Mouse (Mus musculus) CH12.LX (cell line): ENCODE data around the gene Cry2. TPM values are rescaled to one million over a fixed set of nuclear protein-coding genes. Genes with fewer than 3 reads are reported as not detected.

Experiments
- DNase-seq: peaks from one replicate; pipeline ENCODE4 v3.0.0-alpha.2; 2013; ENCODE audit errors: extremely low read depth
- H3K27ac ChIP-seq: 2 replicates; pipeline ENCODE4 v1.5.1; 2012; ENCODE audit warnings: low read depth, mild to moderate bottlenecking, control low read depth, moderate library complexity; ENCODE audit not compliant: insufficient read depth
- H3K27me3 ChIP-seq: replicated peaks from 2 replicates; pipeline ENCODE3; 2012; ENCODE audit warnings: inconsistent platforms
- H3K36me3 ChIP-seq, 2 experiments: replicated peaks in 1 of 2; 2 replicates each; pipeline versions ENCODE3 to v1.6.1; 2012; ENCODE audit warnings: inconsistent platforms in 1 of 2, low read length in 1 of 2, mild to moderate bottlenecking in 1 of 2, mixed read lengths in 1 of 2, moderate library complexity in 1 of 2; ENCODE audit not compliant: control insufficient read depth in 1 of 2, insufficient read depth in 1 of 2
- H3K4me1 ChIP-seq, 2 experiments: 2 replicates each; pipeline ENCODE4 v1.6.1; 2012; ENCODE audit warnings: inconsistent platforms in 1 of 2, moderate library complexity in 1 of 2; ENCODE audit not compliant: insufficient read depth in 2 of 2, control insufficient read depth in 1 of 2
- H3K4me2 ChIP-seq: 2 replicates; pipeline ENCODE4 v1.6.1; 2012; ENCODE audit warnings: low read depth, mild to moderate bottlenecking, control low read depth; ENCODE audit not compliant: poor library complexity, insufficient read depth, severe bottlenecking
- H3K4me3 ChIP-seq, 3 experiments: fragments of 150-350 bp in 1 of 3; sonication (generic) in 1 of 3; replicated peaks in 1 of 3; 2 replicates each; pipeline versions ENCODE3 to v1.5.1; 2011 to 2012; ENCODE audit warnings: low read depth in 2 of 3, low read length in 2 of 3, mild to moderate bottlenecking in 2 of 3, moderate library complexity in 2 of 3, control low read depth in 1 of 3, improper control_type of control experiment in 1 of 3, inconsistent platforms in 1 of 3, mixed read lengths in 1 of 3; ENCODE audit not compliant: poor library complexity in 1 of 3
- H3K79me2 ChIP-seq: replicated peaks from 2 replicates; pipeline ENCODE4 v1.6.1; 2012; ENCODE audit warnings: mild to moderate bottlenecking, moderate library complexity; ENCODE audit not compliant: control insufficient read depth, poor library complexity, insufficient read depth, severe bottlenecking; ENCODE audit errors: extremely low read depth
- H3K9ac ChIP-seq: 2 replicates; pipeline ENCODE4 v1.6.1; 2012; ENCODE audit warnings: low read depth, mild to moderate bottlenecking, control low read depth, moderate library complexity; ENCODE audit not compliant: insufficient read depth
- H3K9me3 ChIP-seq: replicated peaks from 2 replicates; pipeline ENCODE3; 2012; ENCODE audit warnings: low read length, inconsistent platforms, mixed read lengths
- CHD2 ChIP-seq: IDR thresholded peaks from 2 replicates; pipeline ENCODE4 v1.6.1; 2011; ENCODE audit warnings: low read length, improper control_type of control experiment
- CTCF ChIP-seq, 2 experiments: IDR thresholded peaks in 1 of 2; conservative IDR thresholded peaks in 1 of 2; 2 replicates each; pipeline ENCODE4 v1.5.1; 2011 to 2012; ENCODE audit warnings: low read depth in 2 of 2, low read length in 2 of 2, improper control_type of control experiment in 1 of 2, inconsistent platforms in 1 of 2, mild to moderate bottlenecking in 1 of 2, moderate library complexity in 1 of 2
- ELF1 ChIP-seq: IDR thresholded peaks from 2 replicates; pipeline ENCODE4 v1.6.1; 2014; ENCODE audit warnings: low read depth, mild to moderate bottlenecking, inconsistent platforms, low read length, improper control_type of control experiment
- EP300 ChIP-seq: IDR thresholded peaks from 2 replicates; pipeline ENCODE4 v1.6.1; 2011; ENCODE audit warnings: low read length, improper control_type of control experiment
- ETS1 ChIP-seq: conservative IDR thresholded peaks from 2 replicates; pipeline ENCODE4 v1.6.1; 2012; ENCODE audit warnings: low read depth, mild to moderate bottlenecking, inconsistent platforms, low read length, improper control_type of control experiment, moderate library complexity
- GABPA ChIP-seq: IDR thresholded peaks from 2 replicates; pipeline ENCODE4 v1.6.1; 2012; ENCODE audit warnings: low read depth, low read length, improper control_type of control experiment, inconsistent platforms; ENCODE audit not compliant: insufficient replicate concordance
- HCFC1 ChIP-seq: IDR thresholded peaks from 2 replicates; pipeline ENCODE4 v1.6.1; 2012; ENCODE audit warnings: low read depth, mild to moderate bottlenecking, inconsistent platforms, low read length, improper control_type of control experiment
- JUND ChIP-seq: conservative IDR thresholded peaks from 2 replicates; pipeline ENCODE4 v1.6.1; 2011; ENCODE audit warnings: low read depth, low read length, improper control_type of control experiment
- MAX ChIP-seq: IDR thresholded peaks from 2 replicates; pipeline ENCODE4 v1.6.1; 2011; ENCODE audit warnings: low read length, improper control_type of control experiment
- MAZ ChIP-seq: IDR thresholded peaks from 2 replicates; pipeline ENCODE4 v1.6.1; 2012; ENCODE audit warnings: low read depth, mild to moderate bottlenecking, inconsistent platforms, low read length, improper control_type of control experiment, moderate library complexity
- MEF2A ChIP-seq: IDR thresholded peaks from 2 replicates; pipeline ENCODE4 v1.6.1; 2014; ENCODE audit warnings: low read depth, mild to moderate bottlenecking, inconsistent platforms, low read length, improper control_type of control experiment, borderline replicate concordance
- NELFE ChIP-seq: IDR thresholded peaks from 2 replicates; pipeline ENCODE4 v1.6.1; 2011; ENCODE audit warnings: low read depth, low read length, improper control_type of control experiment
- RAD21 ChIP-seq: IDR thresholded peaks from 2 replicates; pipeline ENCODE4 v1.6.1; 2011; ENCODE audit warnings: low read depth, mild to moderate bottlenecking, low read length, improper control_type of control experiment, moderate library complexity
- RCOR1 ChIP-seq: conservative IDR thresholded peaks from 2 replicates; pipeline ENCODE4 v1.6.1; 2012; ENCODE audit warnings: low read depth, mild to moderate bottlenecking, inconsistent platforms, low read length, improper control_type of control experiment
- SIN3A ChIP-seq: IDR thresholded peaks from 2 replicates; pipeline ENCODE4 v1.6.1; 2012; ENCODE audit warnings: low read length, improper control_type of control experiment, inconsistent platforms
- TCF12 ChIP-seq: IDR thresholded peaks from 2 replicates; pipeline ENCODE4 v1.6.1; 2014; ENCODE audit warnings: low read depth, mild to moderate bottlenecking, inconsistent platforms, low read length, improper control_type of control experiment
- ZKSCAN1 ChIP-seq: IDR thresholded peaks from 2 replicates; pipeline ENCODE4 v1.6.1; 2012; ENCODE audit warnings: low read depth, inconsistent platforms, low read length, improper control_type of control experiment, borderline replicate concordance
- ZNF384 ChIP-seq: IDR thresholded peaks from 2 replicates; pipeline ENCODE4 v1.6.1; 2012; ENCODE audit warnings: low read depth, low read length, improper control_type of control experiment, inconsistent platforms
- dilution Hi-C: fragments of 300-500 bp; cut with MboI; formaldehyde crosslinking; loops from 2 replicates; pipeline ENCODE4 v1.14.3; 2020; ENCODE audit warnings: low sequenced_read_pairs; ENCODE audit not compliant: extremely low pct_unique_long_range_greater_than_20kb, extremely low pct_ligation_motif_present
- in situ Hi-C: fragments of 300-500 bp; cut with MboI; formaldehyde crosslinking; loops from 3 replicates; pipeline ENCODE4 v1.14.3; 2019; ENCODE audit warnings: low sequenced_read_pairs, low pct_ligation_motif_present, low pct_unique_long_range_greater_than_20kb, mixed read lengths
- polyA plus RNA-seq: library from polyadenylated mRNA; unstranded; fragments of >175 nt; gene quantifications from 2 replicates; pipeline ENCODE4 v1.2.1, GENCODE M21; 2012; ENCODE audit warnings: low read depth; ENCODE audit not compliant: insufficient read length
- total RNA-seq, 2 experiments: library from RNA; depleted of rRNA; stranded (reverse); fragments of 300-350 nt in 1 of 2; fragments of >200 nt in 1 of 2; gene quantifications; 2 replicates each; pipeline ENCODE4 v1.2.3; 2012 to 2014

Gene Cry2
- total and polyA plus RNA-seq, 3 experiments = 4.3 to 15.9 (median 12.7) TPM

GRCm38 (mm10) chr2:92395535-92395934, 38.3 kb downstream of the Cry2 start:
- Histone ChIP-seq H3K79me2 (no peaks in the 10 kb centered on the region), H3K4me3 (no peak overlapping the region), H3K36me3 (peaks cover 0 to under 1% of the 10 kb centered on the region in 2 experiments), H3K4me2 (no peak overlapping the region), H3K4me1 (peaks cover 15 to 25% of the 10 kb centered on the region in 2 experiments), H3K9me3 (peaks cover 2% of the 10 kb centered on the region), H3K27ac (no peak overlapping the region), H3K27me3 (no peaks in the 10 kb centered on the region), H3K9ac (no peak overlapping the region)
- dilution Hi-C loops (no loop called here), in situ Hi-C loops (no loop called here)
- DNase-seq = no peak
- TF ChIP-seq ELF1 (no peak), MAX (no peak), HCFC1 (no peak), SIN3A (no peak), NELFE (no peak), CHD2 (no peak), RAD21 (no peak), MAZ (no peak), RCOR1 (no peak), ZNF384 (no peak), TCF12 (no peak), CTCF (conservative IDR thresholded peaks at IDR 0.05 in 1 of 2, IDR thresholded peaks at IDR 0.05 in 1 of 2; ENCODE audit: low read depth in 2 of 2, low read length in 2 of 2) (no peak), GABPA (no peak), MEF2A (no peak), EP300 (no peak), ETS1 (no peak)

- Histone ChIP-seq H3K4me1 (peaks cover 15 to 42% of the 10 kb centered on the region in 2 experiments), H3K36me3 (peaks cover 0 to 30% of the 10 kb centered on the region in 2 experiments), H3K4me2 (peak overlapping the region; percentile 53), H3K79me2 (no peaks in the 10 kb centered on the region), H3K9ac (peak overlapping the region; percentile 64), H3K4me3 (peak overlapping the region; percentile 55 to 62 (median 55)), H3K27me3 (no peaks in the 10 kb centered on the region), H3K27ac (no peak overlapping the region), H3K9me3 (no peaks in the 10 kb centered on the region)
- DNase-seq = peak; percentile 42
- dilution Hi-C loops = no loop called here
- TF ChIP-seq ETS1 (0 out of 2 replicates have a peak, but pooled peaks have one; percentile 17), TCF12 (0 out of 2 replicates have a peak, but pooled peaks have one; percentile 11), ELF1 (peak; percentile 84), ZKSCAN1 (no peak), MAX (peak; percentile 25; the same call in 1 of the 2 replicates), ZNF384 (peak; percentile 28; the same call in 1 of the 2 replicates), JUND (no peak)
- in situ Hi-C loops = no loop called here
These were observed 41.3 kb downstream of the Cry2 start for GRCm38 (mm10) chr2:92392318-92393264.
